Mouse (Mus musculus) erythroblast, embryonic 14.5 days (primary cell): ENCODE results near the gene Cpvl.

Experiments used
- GATA1 ChIP-seq: IDR thresholded peaks from 2 replicates; pipeline ENCODE4 v1.6.1; 2012; ENCODE audit warnings: low read length, inconsistent platforms, mixed read lengths
- TAL1 ChIP-seq: IDR thresholded peaks from 3 replicates; pipeline ENCODE4 v1.6.1; 2012; ENCODE audit warnings: low read length, inconsistent platforms, mixed read lengths

GRCm38 (mm10) chr6:53980817-53981480 lies 2.5 kb upstream of the Cpvl start:
- TF ChIP-seq TAL1 (no peak), GATA1 (no peak)
